Mouse (Mus musculus): ENCODE data around the gene Prdm16.
A peak's percentile ranks its signal among the peaks of the same experiment; 100 is the strongest.

The Prdm16 gene

DNA sequence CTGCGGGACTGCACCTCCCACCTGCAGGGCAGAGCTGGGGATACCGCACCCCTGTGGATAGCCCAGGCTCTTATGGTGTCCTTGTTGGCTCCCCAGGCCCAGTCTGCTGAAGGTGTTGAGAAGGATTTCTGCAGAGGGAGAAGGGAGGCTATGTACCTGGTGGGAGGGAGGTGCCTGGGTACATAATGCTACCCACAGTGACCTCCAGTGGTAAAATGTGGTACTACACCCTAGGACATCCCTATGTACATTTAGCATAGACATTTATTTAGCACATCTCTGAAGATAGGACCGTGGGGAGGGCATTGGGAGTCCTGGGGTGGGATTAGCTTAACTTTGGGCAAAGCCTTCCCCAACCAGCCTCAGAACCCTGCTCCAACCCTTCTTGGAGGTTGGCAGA, 363.7 kb downstream of the Prdm16 start:
- peak; percentile 80 for DNase-seq (ENCODE audit: low read depth, low spot score)

DNA sequence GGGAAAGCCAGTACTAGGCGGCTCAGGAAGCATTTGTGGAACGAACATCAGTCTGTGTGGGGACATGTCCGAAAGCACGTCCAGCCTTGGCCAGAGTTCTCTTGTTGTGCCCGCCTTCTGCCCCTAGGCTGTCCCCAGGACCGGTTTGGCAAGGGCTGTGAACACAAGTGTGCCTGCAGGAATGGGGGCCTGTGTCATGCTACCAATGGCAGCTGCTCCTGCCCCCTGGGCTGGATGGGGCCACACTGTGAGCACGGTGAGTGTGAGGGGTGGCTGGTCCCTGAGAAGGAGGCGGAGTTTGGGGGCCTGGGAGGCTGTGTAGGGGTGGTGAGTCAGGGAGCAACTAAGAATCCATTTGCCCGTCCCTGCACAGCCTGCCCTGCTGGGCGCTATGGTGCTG, 367.2 kb downstream of the Prdm16 start:
- no peak for DNase-seq (ENCODE audit: low read depth, low spot score)

DNA sequence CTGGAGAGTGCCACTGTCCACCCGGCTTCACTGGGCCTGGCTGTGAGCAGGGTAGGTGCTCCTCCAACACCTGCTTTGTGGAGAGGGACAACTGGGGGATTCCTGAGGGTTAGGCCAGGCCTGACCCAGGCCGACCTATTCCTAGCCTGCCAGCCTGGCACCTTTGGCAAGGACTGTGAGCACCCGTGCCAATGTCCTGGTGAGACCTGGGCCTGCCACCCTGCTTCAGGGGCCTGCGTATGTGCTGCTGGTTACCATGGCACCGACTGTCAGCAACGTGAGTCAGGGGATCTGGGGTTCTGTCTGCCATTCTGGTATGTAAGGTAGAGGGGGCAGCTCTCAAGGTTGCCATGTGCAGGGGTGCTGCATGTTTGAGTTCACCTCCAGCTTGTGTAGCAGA, 369.2 kb downstream of the Prdm16 start:
- DNase-seq (ENCODE audit: low read depth, low spot score), result no peak
